Mouse (Mus musculus): ENCODE measurements at regions not wholly inside any gene's neighbourhood (a gene's known extent, or its start where the extent isn't known, plus 50 kb on each side); places are given as distances from the start of the nearest gene placed in this dataset.

DNA sequence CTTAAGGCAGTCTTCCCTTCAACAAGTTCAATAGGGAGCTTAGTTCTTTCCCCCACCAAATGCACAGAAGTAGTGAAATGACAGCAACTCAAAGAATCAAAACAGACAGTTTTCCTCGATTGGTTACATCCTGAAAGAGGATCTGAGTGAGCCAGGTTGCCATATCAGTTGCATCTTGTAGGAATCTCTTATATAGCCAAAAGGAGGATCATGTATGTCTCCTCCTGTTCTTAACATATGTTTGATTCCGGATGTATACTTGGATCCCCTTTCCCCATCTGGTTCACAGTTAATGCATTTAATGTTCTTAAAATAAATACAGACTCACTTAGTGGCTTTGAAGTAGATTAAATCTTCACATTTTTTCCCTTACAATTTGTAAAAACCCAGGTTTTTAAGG, 1224.0 kb upstream of the Flrt2 start:
- TF ChIP-seq CTCF (IDR thresholded peaks at IDR 0.05; ENCODE audit: low read depth, low read length) (no peak), GATA1 (IDR thresholded peaks at IDR 0.05; ENCODE audit: borderline replicate concordance, low read length) (no peak)
